Mouse (Mus musculus): ENCODE data around the gene Ctu2. TPM values are rescaled to one million over a fixed set of nuclear protein-coding genes. Genes with fewer than 3 reads are reported as not detected.

The Ctu2 gene
- total and polyA plus RNA-seq, 3 experiments, result 23.8 to 63.1 (median 40.4) TPM

DNA sequence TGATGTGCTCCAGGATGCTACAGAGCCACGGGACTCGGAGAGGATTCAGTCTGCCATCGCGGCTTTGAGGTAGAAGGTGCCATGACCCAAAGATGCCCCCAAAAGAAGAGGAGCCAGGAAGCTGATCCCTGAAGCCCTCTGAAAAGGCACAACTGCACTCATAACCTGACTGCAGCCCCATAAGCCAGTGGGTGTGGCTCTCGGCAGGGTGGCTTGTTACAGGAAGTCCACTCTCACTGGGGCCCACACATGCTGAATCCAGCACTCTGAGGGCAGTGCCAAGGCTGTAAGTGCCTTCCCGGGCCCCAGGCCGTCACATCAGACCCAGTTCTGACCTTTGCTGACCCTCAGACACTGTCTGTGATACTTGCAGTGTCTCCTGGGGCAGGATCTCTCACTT lies 36.4 kb downstream of the Ctu2 start:
- in situ Hi-C loops (cut with MboI; ENCODE audit: low pct_ligation_motif_present, low pct_unique_long_range_greater_than_20kb, low sequenced_read_pairs) (no loop called here), dilution Hi-C loops (cut with MboI; ENCODE audit: extremely low pct_ligation_motif_present, extremely low pct_unique_long_range_greater_than_20kb, low sequenced_read_pairs) (no loop called here)
- H3K4me2 ChIP-seq (ENCODE audit: insufficient read depth, low read depth, poor library complexity, severe bottlenecking), result no peak overlapping the region
- no peaks in the 10 kb centered on the region; the same call in 1 of the 2 replicates for H3K79me2 ChIP-seq (replicated peaks; ENCODE audit: control insufficient read depth, extremely low read depth, insufficient read depth, poor library complexity, severe bottlenecking)
- H3K4me1 ChIP-seq (ENCODE audit: control insufficient read depth in 1 of 2, insufficient read depth in 2 of 2), result peaks cover 5 to 20% of the 10 kb centered on the region in 2 experiments
- H3K9me3 ChIP-seq (replicated peaks; ENCODE audit: low read length), result no peaks in the 10 kb centered on the region
- no peak overlapping the region for H3K4me3 ChIP-seq (replicated peaks in 1 of 3; ENCODE audit: low read depth in 2 of 3, low read length in 2 of 3, poor library complexity in 1 of 3)
- peaks cover 22 to 92% of the 10 kb centered on the region in 2 experiments for H3K36me3 ChIP-seq (replicated peaks in 1 of 2; ENCODE audit: control insufficient read depth in 1 of 2, insufficient read depth in 1 of 2, low read length in 1 of 2)
- no peak overlapping the region for H3K9ac ChIP-seq (ENCODE audit: insufficient read depth, low read depth)
- H3K27ac ChIP-seq (ENCODE audit: insufficient read depth, low read depth), result no peak overlapping the region
- DNase-seq (ENCODE audit: extremely low read depth), result no peak
- no peaks in the 10 kb centered on the region for H3K27me3 ChIP-seq (replicated peaks)
- TF ChIP-seq ELF1 (IDR thresholded peaks at IDR 0.05; ENCODE audit: low read depth, low read length), result no peak
- TF ChIP-seq ZKSCAN1 (IDR thresholded peaks at IDR 0.05; ENCODE audit: borderline replicate concordance, low read depth, low read length), result no peak
- no peak for TF ChIP-seq MAFK (IDR thresholded peaks at IDR 0.05; ENCODE audit: insufficient replicate concordance, low read length)
- TF ChIP-seq UBTF (IDR thresholded peaks at IDR 0.05; ENCODE audit: low read depth, low read length), result no peak
- TF ChIP-seq TBP (conservative IDR thresholded peaks at IDR 0.05; ENCODE audit: low read depth, low read length), result no peak
- no peak for TF ChIP-seq RCOR1 (conservative IDR thresholded peaks at IDR 0.05; ENCODE audit: low read depth, low read length)
- TF ChIP-seq SIN3A (IDR thresholded peaks at IDR 0.05; ENCODE audit: low read length), result no peak

DNA sequence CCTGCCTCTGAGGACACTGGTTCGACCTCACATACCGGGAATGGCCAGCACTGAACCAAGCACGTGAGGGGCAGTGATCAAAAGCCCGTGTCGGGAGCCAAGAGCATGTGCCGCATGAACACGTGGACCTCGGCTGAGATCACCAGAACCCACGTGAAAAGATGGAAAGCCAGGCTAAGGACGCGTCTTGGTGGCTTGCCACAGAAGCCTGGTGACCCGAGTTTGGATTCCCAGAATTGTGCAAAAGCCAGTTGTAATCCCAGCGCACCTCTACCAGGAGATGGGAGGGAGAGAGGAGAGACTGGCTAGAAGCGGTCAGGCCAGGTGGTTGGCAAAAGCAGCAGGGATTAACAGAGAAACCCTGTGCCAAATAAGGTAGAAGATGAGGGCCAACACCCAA lies 39.8 kb downstream of the Ctu2 start:
- in situ Hi-C loops (cut with MboI; ENCODE audit: low pct_ligation_motif_present, low pct_unique_long_range_greater_than_20kb, low sequenced_read_pairs) (no loop called here), dilution Hi-C loops (cut with MboI; ENCODE audit: extremely low pct_ligation_motif_present, extremely low pct_unique_long_range_greater_than_20kb, low sequenced_read_pairs) (no loop called here)
- H3K4me2 ChIP-seq (ENCODE audit: insufficient read depth, low read depth, poor library complexity, severe bottlenecking), result no peak overlapping the region
- TF ChIP-seq MAZ (IDR thresholded peaks at IDR 0.05; ENCODE audit: low read depth, low read length) (no peak), ZKSCAN1 (IDR thresholded peaks at IDR 0.05; ENCODE audit: borderline replicate concordance, low read depth, low read length) (no peak), EP300 (IDR thresholded peaks at IDR 0.05; ENCODE audit: low read length) (no peak), ETS1 (conservative IDR thresholded peaks at IDR 0.05; ENCODE audit: low read depth, low read length) (no peak), BHLHE40 (IDR thresholded peaks at IDR 0.05; ENCODE audit: low read depth, low read length) (no peak), CHD2 (IDR thresholded peaks at IDR 0.05; ENCODE audit: low read length) (no peak), POLR2AphosphoS2 (IDR thresholded peaks at IDR 0.05; ENCODE audit: low read depth, low read length) (no peak), USF1 (IDR thresholded peaks at IDR 0.05; ENCODE audit: low read depth, low read length) (no peak), ZNF384 (IDR thresholded peaks at IDR 0.05; ENCODE audit: low read depth, low read length) (no peak), GABPA (IDR thresholded peaks at IDR 0.05; ENCODE audit: insufficient replicate concordance, low read depth, low read length) (no peak), IRF4 (IDR thresholded peaks at IDR 0.05; ENCODE audit: low read depth, low read length) (no peak), CTCF (conservative IDR thresholded peaks at IDR 0.05 in 1 of 2, IDR thresholded peaks at IDR 0.05 in 1 of 2; ENCODE audit: low read depth in 2 of 2, low read length in 2 of 2) (no peak), SMC3 (IDR thresholded peaks at IDR 0.05; ENCODE audit: low read depth, low read length) (no peak), JUN (IDR thresholded peaks at IDR 0.05; ENCODE audit: insufficient read depth, low read depth, low read length) (no peak), MYC (IDR thresholded peaks at IDR 0.05; ENCODE audit: low read depth, low read length) (no peak), KAT2A (IDR thresholded peaks at IDR 0.05; ENCODE audit: insufficient replicate concordance, low read length) (no peak), CHD1 (IDR thresholded peaks at IDR 0.05; ENCODE audit: low read depth, low read length) (no peak), SIN3A (IDR thresholded peaks at IDR 0.05; ENCODE audit: low read length) (no peak), ELF1 (IDR thresholded peaks at IDR 0.05; ENCODE audit: low read depth, low read length) (no peak), TBP (conservative IDR thresholded peaks at IDR 0.05; ENCODE audit: low read depth, low read length) (no peak)
- H3K36me3 ChIP-seq (replicated peaks in 1 of 2; ENCODE audit: control insufficient read depth in 1 of 2, insufficient read depth in 1 of 2, low read length in 1 of 2), result peaks cover 19 to 88% of the 10 kb centered on the region in 2 experiments
- H3K27me3 ChIP-seq (replicated peaks), result no peaks in the 10 kb centered on the region
- H3K79me2 ChIP-seq (replicated peaks; ENCODE audit: control insufficient read depth, extremely low read depth, insufficient read depth, poor library complexity, severe bottlenecking), result no peaks in the 10 kb centered on the region; the same call in 1 of the 2 replicates
- no peak overlapping the region for H3K9ac ChIP-seq (ENCODE audit: insufficient read depth, low read depth)
- no peak overlapping the region for H3K27ac ChIP-seq (ENCODE audit: insufficient read depth, low read depth)
- no peaks in the 10 kb centered on the region for H3K9me3 ChIP-seq (replicated peaks; ENCODE audit: low read length)
- DNase-seq (ENCODE audit: extremely low read depth), result no peak
- H3K4me3 ChIP-seq (replicated peaks in 1 of 3; ENCODE audit: low read depth in 2 of 3, low read length in 2 of 3, poor library complexity in 1 of 3), result no peak overlapping the region
- peaks cover 5 to 21% of the 10 kb centered on the region in 2 experiments for H3K4me1 ChIP-seq (ENCODE audit: control insufficient read depth in 1 of 2, insufficient read depth in 2 of 2)

Data from CH12.LX (cell line).